Mouse (Mus musculus) hindbrain, postnatal 0 days (tissue): ENCODE results near the gene Ankrd45. TPM values are rescaled to one million over a fixed set of nuclear protein-coding genes. Genes with fewer than 3 reads are reported as not detected.
"Not testable (repeated sequence)": the region's sequence is repeated elsewhere in the genome, so short reads cannot be mapped to it uniquely, and the experiment has no call there.

Experiments
- ATAC-seq: fragments of 200-750 bp; cut with Nextera tagmentation; 2 replicates; pipeline ENCODE4 v1.8.0; 2017; ENCODE audit warnings: mild to moderate bottlenecking, moderate TSS enrichment, moderate library complexity
- DNase-seq: peaks from one replicate; pipeline ENCODE4 v3.0.0-alpha.2; 2015; ENCODE audit warnings: low spot score
- H3K27ac ChIP-seq: fragments of 300-500 bp; sonication (generic); 2 replicates; pipeline ENCODE4 v1.5.1; 2014; ENCODE audit warnings: mild to moderate bottlenecking
- H3K27me3 ChIP-seq: fragments of 300-500 bp; sonication (generic); 2 replicates; pipeline ENCODE4 v1.6.1; 2014; ENCODE audit warnings: low read length, mixed read lengths; ENCODE audit not compliant: insufficient read depth
- H3K36me3 ChIP-seq: fragments of 300-500 bp; sonication (generic); 2 replicates; pipeline ENCODE4 v1.6.1; 2014; ENCODE audit warnings: low read length, mixed read lengths; ENCODE audit not compliant: insufficient read depth
- H3K4me1 ChIP-seq: fragments of 300-500 bp; sonication (generic); 2 replicates; pipeline ENCODE4 v1.6.1; 2014; ENCODE audit warnings: antibody characterized with exemption, low read length, mixed read lengths; ENCODE audit not compliant: insufficient read depth
- H3K4me2 ChIP-seq: fragments of 300-500 bp; sonication (generic); 2 replicates; pipeline ENCODE4 v1.6.1; 2014; ENCODE audit warnings: low read depth, mild to moderate bottlenecking, low read length, moderate library complexity, mixed read lengths
- H3K4me3 ChIP-seq: fragments of 300-500 bp; sonication (generic); 2 replicates; pipeline ENCODE4 v1.5.1; 2014; ENCODE audit warnings: low read length
- H3K9ac ChIP-seq: fragments of 300-500 bp; sonication (generic); replicated peaks from 2 replicates; pipeline ENCODE4 v1.6.1; 2014; ENCODE audit warnings: mild to moderate bottlenecking, low read length, moderate library complexity, mixed read lengths
- H3K9me3 ChIP-seq: fragments of 300-500 bp; sonication (generic); 2 replicates; pipeline ENCODE4 v1.6.1; 2016; ENCODE audit warnings: low read length, mixed read lengths
- CTCF ChIP-seq: IDR thresholded peaks from 2 replicates; pipeline ENCODE4 v1.5.1; 2016; ENCODE audit warnings: antibody characterized with exemption, control low read depth, low read depth
- WGBS: fragments of 180-500 bp; shearing (Covaris S2); extraction: QIAGEN DNeasy Blood & Tissue Kit; methylation state at CpG from one replicate; pipeline ENCODE4 v1.1.7; 2014; 5-methylcytosine and 5-hydroxymethylcytosine counted together
- polyA plus RNA-seq: library from polyadenylated mRNA; unstranded; fragments of >200 nt; fragmentation: Nextera tagmentation; extraction: Ambion mirVana; gene quantifications from 2 replicates; pipeline ENCODE4 v1.2.1, GENCODE M21; 2015
- total RNA-seq: library from RNA; depleted of rRNA; stranded (reverse); fragments of >200 nt; gene quantifications from 2 replicates; pipeline ENCODE4 v1.2.3, GENCODE M21; 2014

Gene Ankrd45
- total and polyA plus RNA-seq, 2 experiments from 2014 or later, result 19.2 to 24.1 TPM

DNA sequence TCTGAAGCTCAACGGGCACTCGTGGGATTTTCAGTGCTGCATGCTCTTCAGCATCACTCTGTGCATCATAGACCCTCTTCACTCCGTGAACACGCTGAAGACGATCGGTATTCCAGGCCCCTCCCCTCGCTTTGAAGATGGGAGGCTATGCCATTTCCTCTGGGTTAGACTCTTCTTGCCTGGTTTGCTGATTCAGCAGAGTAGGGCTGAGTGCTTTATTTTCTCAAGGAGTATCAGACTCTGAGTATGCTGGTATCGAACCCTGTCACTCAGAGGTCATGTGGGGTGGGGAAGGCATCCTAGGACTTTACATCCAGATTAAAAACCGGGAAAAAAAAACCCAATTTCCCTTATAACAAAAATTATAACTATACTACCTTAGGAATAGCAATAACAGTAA lies 39.9 kb downstream of the Ankrd45 start:
- no peak for TF ChIP-seq CTCF
- DNase-seq, result no peak
- 86% methylated on average over 9 of the region's 9 CpGs for WGBS
- Histone ChIP-seq H3K36me3 (no peaks in the 10 kb centered on the region), H3K9me3 (no peaks in the 10 kb centered on the region), H3K9ac (no peak overlapping the region), H3K4me2 (no peak overlapping the region), H3K27me3 (no peaks in the 10 kb centered on the region), H3K27ac (no peak overlapping the region), H3K4me3 (no peak overlapping the region), H3K4me1 (no peaks in the 10 kb centered on the region)
- ATAC-seq, result no peak

DNA sequence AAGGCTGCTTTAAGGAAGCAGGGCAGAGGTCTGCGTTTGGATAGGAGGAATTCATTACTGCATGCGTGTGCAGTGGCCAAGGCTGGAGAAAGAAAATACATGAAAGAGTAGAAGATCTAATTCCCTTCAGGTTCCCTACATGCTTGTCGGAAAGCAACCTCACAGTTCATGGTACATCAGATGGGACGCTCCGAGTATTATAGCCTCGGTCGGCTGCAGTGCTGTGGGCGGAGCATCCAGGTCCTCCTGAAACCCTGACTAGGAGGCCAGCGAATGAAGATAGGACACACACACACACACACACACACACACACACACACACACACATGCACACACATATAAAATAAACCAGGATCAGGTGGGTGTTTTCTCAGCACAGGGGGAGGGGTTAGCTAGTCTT lies 41.2 kb downstream of the Ankrd45 start:
- H3K4me1 ChIP-seq, result no peaks in the 10 kb centered on the region
- H3K36me3 ChIP-seq, result no peaks in the 10 kb centered on the region
- no peak overlapping the region for H3K27ac ChIP-seq
- H3K9ac ChIP-seq, result no peak overlapping the region
- no peak overlapping the region for H3K4me3 ChIP-seq
- H3K9me3 ChIP-seq, result no peaks in the 10 kb centered on the region
- WGBS, result 67% methylated on average over 9 of the region's 9 CpGs
- DNase-seq (no peak), ATAC-seq (no peak)
- no peaks in the 10 kb centered on the region for H3K27me3 ChIP-seq
- H3K4me2 ChIP-seq, result no peak overlapping the region
- TF ChIP-seq CTCF, result no peak

DNA sequence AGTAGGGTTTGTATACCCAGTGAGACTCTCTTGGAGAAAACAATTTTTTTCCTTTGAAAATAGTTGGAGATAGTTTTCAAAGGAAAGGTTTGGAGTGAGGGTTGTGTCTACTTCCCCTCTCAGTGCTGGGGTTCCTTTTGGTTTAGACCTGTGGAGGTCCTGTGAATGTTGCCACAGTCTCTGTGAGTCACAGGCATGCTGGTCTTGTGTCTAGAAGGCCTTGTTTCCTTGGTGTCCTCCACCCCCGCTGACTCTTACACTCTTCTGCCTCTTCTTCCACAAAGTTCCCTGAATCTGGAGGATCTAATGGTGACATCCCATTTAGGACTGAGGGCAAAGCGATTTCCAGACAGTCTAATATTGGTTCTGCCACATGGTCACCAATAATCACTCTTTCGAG lies 42.9 kb downstream of the Ankrd45 start:
- no peak for TF ChIP-seq CTCF
- H3K4me2 ChIP-seq, result no peak overlapping the region
- H3K27ac ChIP-seq, result no peak overlapping the region
- whole genome bisulfite sequencing, result 88% methylated on average over 3 of the region's 3 CpGs
- H3K4me1 ChIP-seq, result no peaks in the 10 kb centered on the region
- no peaks in the 10 kb centered on the region for H3K36me3 ChIP-seq
- DNase-seq (no peak), ATAC-seq (no peak)
- no peak overlapping the region for H3K4me3 ChIP-seq
- H3K9ac ChIP-seq, result no peak overlapping the region
- H3K9me3 ChIP-seq, result no peaks in the 10 kb centered on the region
- no peaks in the 10 kb centered on the region for H3K27me3 ChIP-seq

DNA sequence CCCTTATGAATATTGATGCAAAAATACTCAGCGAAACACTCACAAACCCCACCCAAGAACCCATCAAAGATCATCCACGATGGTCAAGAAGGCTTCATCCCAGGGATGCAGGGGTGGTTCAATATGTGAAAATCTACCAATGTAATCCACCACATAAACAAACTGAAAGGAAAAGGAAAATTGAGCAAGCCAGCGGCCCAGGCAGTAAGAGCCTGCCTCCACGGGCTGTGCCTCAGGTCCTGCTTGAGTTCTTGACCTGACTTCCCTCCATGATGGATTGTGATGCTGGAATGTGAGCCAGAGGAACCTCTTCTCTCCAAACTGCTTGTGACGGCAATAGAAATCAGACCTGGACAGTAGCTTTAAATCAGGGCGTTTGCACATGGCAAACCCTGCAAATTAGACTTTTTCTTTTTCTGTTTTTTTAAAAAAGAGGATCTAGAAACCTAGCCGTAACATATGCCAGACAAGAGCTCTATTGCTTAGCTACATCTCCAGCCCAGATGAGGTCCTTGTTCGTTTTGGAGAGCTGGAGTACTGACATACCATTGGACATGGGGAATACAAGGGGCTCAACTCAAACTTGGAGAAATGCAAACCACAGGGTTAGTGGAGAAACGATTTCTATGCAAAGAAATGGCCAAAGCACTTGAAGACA lies 47.9 kb downstream of the Ankrd45 start:
- TF ChIP-seq CTCF, result no peak
- Histone ChIP-seq H3K27ac (no peak overlapping the region), H3K4me3 (no peak overlapping the region), H3K4me2 (no peak overlapping the region), H3K4me1 (no peaks in the 10 kb centered on the region), H3K36me3 (no peaks in the 10 kb centered on the region), H3K27me3 (no peaks in the 10 kb centered on the region), H3K9me3 (no peaks in the 10 kb centered on the region), H3K9ac (no peak overlapping the region)
- ATAC-seq (no peak), DNase-seq (no peak)
- 81% methylated on average over 9 of the region's 9 CpGs for WGBS

DNA sequence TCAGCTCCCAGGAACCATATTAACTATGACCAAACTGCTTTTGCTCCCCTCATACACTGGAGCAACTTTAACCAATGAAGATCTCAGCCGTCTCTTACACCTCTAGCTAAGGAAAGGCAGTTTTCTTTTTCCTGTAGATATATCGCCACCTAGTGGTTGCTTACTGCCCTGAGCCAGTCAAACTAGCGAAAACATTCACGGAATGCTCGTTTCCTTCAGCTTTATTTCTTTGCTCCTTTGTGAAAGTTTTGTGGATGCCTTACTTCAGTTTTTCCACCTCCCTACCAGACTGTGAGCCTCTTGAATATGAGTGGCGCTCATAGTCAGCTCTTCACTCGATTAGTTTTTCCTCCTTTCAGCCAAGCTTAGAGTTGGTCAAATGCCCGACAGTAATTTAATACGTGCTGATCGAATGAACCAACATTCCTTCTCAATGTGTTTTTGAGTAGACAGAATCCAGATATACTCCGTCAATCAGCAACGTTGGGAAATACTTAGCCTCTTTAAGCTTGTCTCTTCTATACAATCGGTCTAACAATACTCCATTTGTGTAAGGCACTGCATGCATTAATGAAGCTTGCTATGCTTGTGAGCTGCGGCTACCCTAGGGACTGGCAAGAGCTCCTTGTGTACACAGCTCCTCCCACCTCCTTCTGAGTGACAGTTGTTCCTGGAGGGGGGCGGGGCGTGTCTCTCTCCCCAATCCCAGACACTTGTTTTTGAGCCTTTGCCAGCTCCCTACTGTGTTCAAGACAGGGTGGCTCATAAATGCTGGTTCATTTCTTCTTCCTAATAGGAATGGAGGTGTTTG lies 53.3 kb downstream of the Ankrd45 start:
- DNase-seq (peak; percentile 94), ATAC-seq (peak; percentile 95)
- Histone ChIP-seq H3K27me3 (no peaks in the 10 kb centered on the region), H3K36me3 (no peaks in the 10 kb centered on the region), H3K4me2 (peak overlapping the region; percentile 63), H3K9ac (no peak overlapping the region), H3K4me3 (peak overlapping the region; percentile 39), H3K9me3 (no peaks in the 10 kb centered on the region), H3K4me1 (no peaks in the 10 kb centered on the region), H3K27ac (peak overlapping the region; percentile 41)
- under 1% methylated on average over 16 of the region's 16 CpGs for WGBS
- peak; percentile 92 for TF ChIP-seq CTCF

DNA sequence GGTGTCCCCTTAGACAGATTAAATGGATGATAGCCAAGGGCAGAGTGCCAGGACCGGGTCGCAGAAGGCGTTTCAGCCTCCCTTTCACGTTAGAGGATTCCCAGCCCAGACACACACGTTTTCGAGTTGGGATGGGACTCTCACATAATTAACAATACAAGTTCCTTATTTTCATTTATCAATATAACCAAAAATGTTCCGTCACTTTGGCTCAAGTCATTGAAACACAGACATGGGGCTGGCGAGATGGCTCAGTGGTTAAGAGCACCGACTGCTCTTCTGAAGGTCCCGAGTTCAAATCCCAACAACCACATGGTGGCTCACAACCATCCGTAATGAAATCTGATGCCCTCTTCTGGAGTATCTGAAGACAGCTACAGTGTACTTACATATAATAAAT lies 53.9 kb downstream of the Ankrd45 start:
- not testable (repeated sequence) for H3K9me3 ChIP-seq, ATAC-seq, DNase-seq, H3K9ac ChIP-seq, H3K36me3 ChIP-seq, H3K27me3 ChIP-seq, H3K4me1 ChIP-seq
- 32% methylated on average over 11 of the region's 11 CpGs for WGBS
- Histone ChIP-seq H3K4me2 (peak overlapping the region; percentile 63), H3K4me3 (peak overlapping the region; percentile 39), H3K27ac (peak overlapping the region; percentile 41; the same call in 1 of the 2 replicates)

DNA sequence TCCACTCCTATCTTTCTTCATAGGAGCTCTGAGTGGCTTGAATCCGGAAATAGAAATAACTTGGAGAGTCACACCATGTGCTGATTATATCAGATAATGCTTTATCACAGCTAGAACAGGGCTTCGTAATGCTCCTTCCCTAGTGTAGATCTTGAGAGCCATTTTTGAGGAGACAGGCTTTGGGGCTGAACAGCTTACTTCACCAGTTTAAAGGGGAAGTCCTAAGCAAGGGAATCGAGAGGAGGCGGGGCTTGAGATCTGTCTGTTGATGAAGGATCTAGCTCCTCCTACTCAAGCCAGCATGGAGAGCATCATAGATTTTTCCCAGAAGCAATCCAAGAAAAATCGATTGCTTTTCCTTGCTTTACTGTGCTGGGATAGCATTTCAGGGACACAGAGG lies 57.4 kb downstream of the Ankrd45 start:
- no peaks in the 10 kb centered on the region for H3K36me3 ChIP-seq
- H3K9ac ChIP-seq, result no peak overlapping the region
- H3K4me2 ChIP-seq, result no peak overlapping the region
- 82% methylated on average over 5 of the region's 5 CpGs for WGBS
- no peaks in the 10 kb centered on the region for H3K4me1 ChIP-seq
- DNase-seq (no peak), ATAC-seq (no peak)
- no peak overlapping the region for H3K27ac ChIP-seq
- no peak for TF ChIP-seq CTCF
- H3K9me3 ChIP-seq, result no peaks in the 10 kb centered on the region
- no peaks in the 10 kb centered on the region for H3K27me3 ChIP-seq
- no peak overlapping the region for H3K4me3 ChIP-seq
